Mouse (Mus musculus) activated CD4-positive, CD25-positive, alpha-beta regulatory T cell, adult 4 months (primary cell): ENCODE results near the gene Hist2h3c1. TPM values are rescaled to one million over a fixed set of nuclear protein-coding genes. Genes with fewer than 3 reads are reported as not detected.
A peak's percentile ranks its signal among the peaks of the same experiment; 100 is the strongest.
"Not testable (repeated sequence)": the region's sequence is repeated elsewhere in the genome, so short reads cannot be mapped to it uniquely, and the experiment has no call there.

Experiments used
- ATAC-seq: one replicate; pipeline ENCODE4 v1.8.0; 2017
- polyA plus RNA-seq, 2 experiments: library from polyadenylated mRNA; unstranded; fragments of 100-300 nt; shearing (Covaris generic); gene quantifications; one replicate each; pipeline ENCODE4 v1.2.1; 2017

The Hist2h3c1 gene
- polyA plus RNA-seq = not detected

- peak; percentile 56 for ATAC-seq
These were observed at the start of gene Hist2h3c1 for GRCm38 (mm10) chr3:96246427-96246856. Gene Hist2h3c1, plus strand, starts transcription at chr3:96246685.

- peak; percentile 80 for ATAC-seq
These were observed 49.2 kb upstream of the Hist2h3c1 start for GRCm38 (mm10) chr3:96197129-96197749.

DNA sequence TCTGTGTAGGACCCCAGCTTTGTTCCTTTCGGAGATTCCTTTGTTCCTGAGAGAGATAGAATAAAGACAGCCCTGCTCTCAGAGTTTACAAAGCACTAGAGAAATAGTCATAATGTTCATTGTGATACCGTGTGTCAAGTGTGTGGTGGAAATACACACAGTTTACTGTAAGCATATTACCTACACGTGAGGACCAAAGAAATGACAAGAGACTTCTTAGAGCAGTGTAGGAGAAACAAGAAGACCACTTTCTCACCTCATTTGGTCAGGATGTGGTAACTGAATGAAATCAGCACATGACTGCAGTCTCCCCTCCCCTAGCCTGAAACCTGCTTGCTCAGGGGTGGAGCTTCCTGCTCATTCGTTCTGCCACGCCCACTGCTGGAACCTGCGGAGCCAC is 48.3 kb upstream of the Hist2h3c1 start:
- peak; percentile 82 for ATAC-seq

GRCm38 (mm10) chr3:96198601-96199251 is 47.8 kb upstream of the Hist2h3c1 start:
- not testable (repeated sequence) for ATAC-seq

- no peak for ATAC-seq
These were observed 46.8 kb upstream of the Hist2h3c1 start for GRCm38 (mm10) chr3:96199731-96200130.

DNA sequence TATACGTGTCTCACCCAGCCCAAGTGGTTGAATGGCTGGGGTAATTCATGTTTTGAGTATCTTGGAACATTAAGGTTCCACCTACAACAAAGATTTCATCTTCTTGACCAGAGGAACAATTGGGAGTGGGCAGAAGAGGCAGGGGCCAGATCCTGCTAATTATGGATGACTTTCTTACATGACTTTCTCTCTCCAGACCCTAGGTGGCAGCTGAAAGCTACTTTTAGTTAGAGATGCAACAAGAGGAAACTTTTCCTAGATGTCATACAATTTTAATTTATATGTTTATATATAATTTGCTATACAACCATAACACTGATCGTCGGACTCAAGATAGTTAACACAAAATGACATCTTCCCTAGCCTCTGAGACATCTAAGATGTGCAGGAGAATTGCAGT is 38.7 kb upstream of the Hist2h3c1 start:
- no peak for ATAC-seq

DNA sequence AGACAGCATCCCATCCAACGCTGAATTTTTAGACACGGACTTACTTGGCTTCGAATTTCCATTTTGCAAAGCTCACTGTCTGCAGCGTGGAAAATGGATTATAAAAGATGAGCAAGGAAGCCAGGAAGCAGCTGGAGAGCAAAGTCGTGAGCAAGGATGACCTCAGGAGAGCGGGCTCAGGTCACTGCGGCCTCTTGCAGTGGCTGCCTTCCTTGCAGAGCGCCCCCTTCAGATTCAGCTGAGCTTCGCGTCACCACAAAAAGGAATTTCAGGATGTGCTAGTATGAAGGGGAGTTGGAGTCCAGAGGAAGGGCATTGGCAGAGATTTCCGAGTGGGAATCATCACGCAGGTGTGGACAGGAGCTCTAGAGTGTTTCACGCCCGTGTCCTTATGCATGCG is 37.2 kb upstream of the Hist2h3c1 start:
- ATAC-seq = no peak

DNA sequence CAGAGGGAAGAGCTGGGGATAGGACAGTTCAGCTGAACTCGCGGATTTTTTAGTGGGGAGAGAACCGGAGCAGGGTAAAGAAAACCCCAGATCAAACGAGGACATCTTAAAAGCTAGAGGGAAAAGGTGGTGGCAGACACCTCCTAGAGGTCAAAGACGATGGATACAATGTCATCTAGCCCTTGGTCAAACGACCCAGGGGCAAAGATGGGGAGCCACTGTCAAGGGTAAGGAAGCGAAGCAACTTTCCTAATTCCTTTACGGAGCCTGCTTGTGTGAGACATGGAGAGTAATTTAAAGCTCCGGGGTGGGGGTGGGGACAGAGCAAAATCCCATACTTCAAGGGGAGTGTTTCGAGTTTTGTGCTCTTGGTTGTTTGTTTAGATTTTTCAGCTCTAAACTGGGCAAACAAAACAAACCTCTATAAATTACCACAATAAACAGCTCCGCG is 27.3 kb upstream of the Hist2h3c1 start:
- peak; percentile 13 for ATAC-seq

GRCm38 (mm10) chr3:96219661-96220130 is 26.8 kb upstream of the Hist2h3c1 start, which contains the start of the genes Bola1 and Hist2h2ab:
Gene Bola1, minus strand, starts transcription at chr3:96219709.
Gene Hist2h2ab, plus strand, starts transcription at chr3:96219865.
- peak; percentile 70 for ATAC-seq

- peak; percentile 0 for ATAC-seq
These were observed 26.2 kb upstream of the Hist2h3c1 start for GRCm38 (mm10) chr3:96220131-96220764.

GRCm38 (mm10) chr3:96220765-96221639 is 25.5 kb upstream of the Hist2h3c1 start, which contains the start of the genes Hist2h2ac and Hist2h2be:
Gene Hist2h2ac, minus strand, starts transcription at chr3:96220880.
Gene Hist2h2be, plus strand, starts transcription at chr3:96221119.
- peak; percentile 75 for ATAC-seq

- ATAC-seq = no peak
These were observed 24.8 kb upstream of the Hist2h3c1 start for GRCm38 (mm10) chr3:96221640-96222038.

DNA sequence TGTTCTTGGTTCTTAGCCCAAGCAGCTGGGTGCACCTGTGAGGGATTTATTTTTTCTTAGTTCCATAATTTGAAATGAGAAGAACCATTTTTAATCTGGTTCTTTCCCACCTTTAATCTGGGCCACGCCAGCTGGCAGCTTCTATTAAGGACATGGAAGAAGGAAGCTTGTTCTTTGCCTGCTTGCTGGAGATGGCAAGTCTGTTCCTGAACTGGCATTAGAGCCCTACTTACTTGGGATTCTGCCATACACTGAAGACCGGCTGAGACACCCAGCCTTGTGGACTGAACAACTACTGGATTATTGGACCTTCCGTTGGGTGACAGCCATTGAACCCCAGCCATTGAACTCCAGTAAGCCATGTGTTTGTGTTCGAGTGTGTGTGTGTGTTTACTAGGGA is 23.7 kb upstream of the Hist2h3c1 start:
- no peak for ATAC-seq

DNA sequence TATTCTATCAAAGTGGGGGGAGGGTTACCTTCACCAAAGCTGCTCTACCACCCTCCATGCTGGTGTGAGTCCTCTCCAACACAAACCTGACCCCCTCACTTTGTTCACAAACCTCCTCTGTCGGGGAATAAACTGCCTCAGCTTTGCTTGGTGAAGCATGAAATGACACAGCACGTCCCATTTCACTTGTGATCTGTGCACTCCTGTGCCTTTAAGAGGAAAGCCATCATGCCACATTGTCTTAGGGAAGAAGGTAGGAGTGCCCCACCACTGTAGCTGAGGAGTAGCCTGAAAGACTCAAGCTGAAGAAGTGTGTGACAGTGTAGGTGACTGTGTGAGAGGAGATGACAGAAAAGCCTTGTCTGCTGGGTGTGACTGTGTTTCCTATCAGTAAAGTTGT is 21.1 kb upstream of the Hist2h3c1 start:
- no peak for ATAC-seq

- no peak for ATAC-seq
These were observed 19.5 kb upstream of the Hist2h3c1 start for GRCm38 (mm10) chr3:96226695-96227648.

DNA sequence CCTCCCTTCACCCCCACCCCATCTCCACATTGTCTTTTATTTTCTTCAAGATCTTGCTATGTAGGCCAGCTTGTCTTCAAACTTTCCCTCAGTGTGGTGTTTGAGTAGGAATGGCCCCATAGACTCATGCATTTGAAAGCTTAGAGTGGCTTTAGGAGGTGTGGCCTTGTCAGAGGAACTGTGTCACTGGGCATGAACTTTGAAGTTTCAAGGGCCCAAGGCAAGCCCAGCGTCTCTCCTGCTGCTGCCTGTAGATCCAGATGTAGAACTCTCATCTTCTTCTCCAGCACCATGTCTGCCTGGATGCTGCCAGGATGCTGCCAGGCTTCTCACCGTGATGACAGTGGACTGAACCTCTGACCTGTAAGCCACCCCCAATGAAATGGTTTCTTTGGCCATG is 17.7 kb upstream of the Hist2h3c1 start:
- ATAC-seq = no peak

DNA sequence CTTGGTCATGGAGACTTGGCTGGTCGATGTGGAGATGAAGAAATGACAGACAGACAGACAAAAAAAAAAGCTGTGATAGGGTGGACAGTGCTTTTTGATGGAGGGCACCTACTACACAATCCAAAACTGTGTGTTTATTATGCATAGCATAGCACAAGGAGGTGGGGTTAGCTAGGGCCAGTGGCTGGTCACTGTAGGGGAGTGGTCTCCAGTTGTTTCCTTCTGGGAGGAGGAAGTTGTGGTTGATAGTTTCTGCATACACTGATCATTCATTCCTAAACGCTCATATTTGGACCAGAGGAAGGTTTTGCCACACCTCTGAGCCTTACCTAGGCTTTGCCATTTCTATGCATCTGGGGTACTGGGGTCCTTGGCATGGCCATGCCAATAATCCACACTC is 16.1 kb upstream of the Hist2h3c1 start:
- no peak for ATAC-seq

DNA sequence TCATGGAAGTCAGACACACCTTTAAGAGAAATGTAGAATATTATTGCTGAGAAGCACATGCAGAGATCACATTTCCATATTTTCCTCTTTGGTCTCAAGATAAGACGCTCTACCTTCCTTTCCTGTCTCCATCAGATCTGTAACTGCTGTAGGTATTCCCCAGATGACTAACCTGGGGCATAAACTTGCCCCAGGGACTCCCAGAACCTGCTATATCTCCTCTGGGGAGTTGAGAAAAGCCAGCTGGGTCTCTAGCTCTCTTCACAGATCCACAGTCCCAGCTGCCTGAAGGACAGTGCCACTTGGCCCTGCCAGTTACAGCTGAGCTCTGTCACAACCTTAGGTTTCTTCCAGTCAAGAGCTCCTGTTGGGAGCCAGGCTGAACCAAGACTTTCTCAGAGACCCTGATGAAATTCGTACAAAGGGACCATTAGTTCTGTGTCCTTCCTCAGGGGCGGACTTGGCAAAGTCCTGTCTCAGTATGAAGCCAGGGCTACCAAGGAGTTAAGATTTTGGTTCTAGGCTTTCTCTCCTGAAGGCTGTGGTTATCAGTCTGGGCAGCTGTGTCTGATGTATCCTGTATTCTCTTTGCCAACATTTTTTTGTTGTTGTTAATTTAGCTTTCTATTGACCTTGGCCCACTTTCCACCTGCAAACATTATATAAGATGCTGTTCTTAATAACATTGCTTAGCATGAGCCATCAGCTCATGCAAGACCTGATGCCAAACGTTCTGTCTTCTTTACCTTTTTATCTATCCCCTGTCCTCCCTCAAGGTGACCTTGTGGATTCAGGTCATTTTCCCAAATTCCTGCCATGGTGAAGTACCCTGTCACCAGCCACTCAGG is 15.4 kb upstream of the Hist2h3c1 start:
- ATAC-seq = no peak

- no peak for ATAC-seq
These were observed 14.7 kb upstream of the Hist2h3c1 start for GRCm38 (mm10) chr3:96231758-96232120.

- ATAC-seq = no peak
These were observed 11.6 kb upstream of the Hist2h3c1 start for GRCm38 (mm10) chr3:96234914-96235313.
